8 mouse cellular contexts compared by ENCODE assay signal in genomic region chr16:55852943-55853727, GRCm38 (mm10). TPM values are rescaled to one million over a fixed set of nuclear protein-coding genes. Genes with fewer than 3 reads are reported as not detected.
DNase-seq lines count a peak whose midpoint lies in the region; ATAC-seq and TF ChIP-seq lines count a peak whose summit lies in the region.

No protein-coding gene starts in this region.

- H3K27ac ChIP-seq in embryonic facial prominence, embryonic 10.5 days (replicated peaks), result no peak overlapping the region
- H3K27ac ChIP-seq in liver, postnatal 0 days (ENCODE audit: low read depth), result no peak overlapping the region
- no peak overlapping the region for H3K27ac ChIP-seq in neural tube, embryonic 15.5 days (replicated peaks)

- H3K4me3 ChIP-seq in embryonic facial prominence, embryonic 10.5 days, result no peak overlapping the region
- no peak overlapping the region for H3K4me3 ChIP-seq in liver, postnatal 0 days (ENCODE audit: low read depth, low read length)
- H3K4me3 ChIP-seq in neural tube, embryonic 15.5 days (replicated peaks), result no peak overlapping the region

- peaks cover 27% of the 10 kb centered on the region for H3K36me3 ChIP-seq in embryonic facial prominence, embryonic 10.5 days (replicated peaks)
- H3K36me3 ChIP-seq in liver, postnatal 0 days (replicated peaks; ENCODE audit: insufficient read depth, low read length), result 0 out of 2 replicates have a peak, but pooled peaks cover 2% of the 10 kb centered on the region
- H3K36me3 ChIP-seq in neural tube, embryonic 15.5 days, result peaks cover 11% of the 10 kb centered on the region; the same call in 1 of the 2 replicates

- no peaks in the 10 kb centered on the region for H3K9me3 ChIP-seq in embryonic facial prominence, embryonic 10.5 days
- no peaks in the 10 kb centered on the region for H3K9me3 ChIP-seq in liver, postnatal 0 days (ENCODE audit: low read length)
- no peaks in the 10 kb centered on the region for H3K9me3 ChIP-seq in neural tube, embryonic 15.5 days (replicated peaks)

- peaks cover 3% of the 10 kb centered on the region; the same call in 1 of the 2 replicates for H3K4me1 ChIP-seq in embryonic facial prominence, embryonic 10.5 days
- no peaks in the 10 kb centered on the region for H3K4me1 ChIP-seq in liver, postnatal 0 days (ENCODE audit: insufficient read depth)
- H3K4me1 ChIP-seq in neural tube, embryonic 15.5 days, result no peaks in the 10 kb centered on the region

- no peak for TF ChIP-seq EP300 in liver, postnatal 0 days (IDR thresholded peaks at IDR 0.05; ENCODE audit: low read depth)

- peak; percentile 83 for ATAC-seq in CD4-positive, CD25-positive, alpha-beta regulatory T cell, adult 4 months
- ATAC-seq in liver, postnatal 0 days, result 0 out of 2 replicates have a peak, but pooled peaks have one; percentile 23
- ATAC-seq in neural tube, embryonic 15.5 days (ENCODE audit: low FRiP score), result peak; percentile 82

- WGBS in embryonic facial prominence, embryonic 10.5 days, result 59% methylated on average over 19 of the region's 19 CpGs
- WGBS in liver, postnatal 0 days (ENCODE audit: insufficient replicate concordance), result 56% methylated on average over 19 of the region's 19 CpGs
- WGBS in neural tube, embryonic 15.5 days, result 51% methylated on average over 19 of the region's 19 CpGs

- intact Hi-C loops in heart, postnatal 10 days (cut with DNase I), result loop anchor here (1.0 to 10.0 kb wide), 3 partner anchors 158 to 373 kb away; no protein-coding TSS in a partner anchor

- H3K4me2 ChIP-seq in liver, postnatal 0 days (ENCODE audit: low read depth, low read length), result no peak overlapping the region
- no peak overlapping the region for H3K4me2 ChIP-seq in neural tube, embryonic 15.5 days

- no peaks in the 10 kb centered on the region for H3K27me3 ChIP-seq in embryonic facial prominence, embryonic 10.5 days (replicated peaks; ENCODE audit: low read depth, poor library complexity, severe bottlenecking)
- H3K27me3 ChIP-seq in liver, postnatal 0 days (ENCODE audit: insufficient read depth, low read length), result no peaks in the 10 kb centered on the region
- no peaks in the 10 kb centered on the region for H3K27me3 ChIP-seq in neural tube, embryonic 15.5 days (replicated peaks)

- peak; percentile 77 for DNase-seq in adrenal gland, postnatal 25 days
- peak; percentile 77 for DNase-seq in embryonic facial prominence, embryonic 10.5 days (ENCODE audit: low spot score)
- DNase-seq in heart, postnatal 10 days, result peak; percentile 77 to 87
- peak; percentile 74 to 91 for DNase-seq in kidney, postnatal 25 days
- DNase-seq in liver, postnatal 0 days, result peak; percentile 79
- DNase-seq in thymus, postnatal 14 days, result peak; percentile 84

- peak; percentile 95 for TF ChIP-seq CTCF in liver, postnatal 0 days (IDR thresholded peaks at IDR 0.05; ENCODE audit: low read depth)

- no peak overlapping the region for H3K9ac ChIP-seq in liver, postnatal 0 days (replicated peaks)
- no peak overlapping the region for H3K9ac ChIP-seq in neural tube, embryonic 15.5 days (replicated peaks)

RNA-seq across cellular contexts. Expression of gene Nfkbiz, which starts 14.4 kb away (rescaled TPM):
- 10 to 100 TPM; 33.2 to 39.6 TPM for polyA plus RNA-seq in CD4-positive, CD25-positive, alpha-beta regulatory T cell, adult 4 months (2017; shearing (Covaris generic))
- total RNA-seq in adrenal gland, postnatal 25 days (2021), result 3.4 and 4.3 TPM in 2 replicates
- 2.1 and 2.8 TPM in 2 replicates for polyA plus RNA-seq in embryonic facial prominence, embryonic 10.5 days (2016; fragmentation: Nextera tagmentation; extraction: Ambion mirVana)
- 1 to 10 TPM; 3.0 to 4.0 TPM for total RNA-seq in heart, postnatal 10 days (2021)
- polyA plus RNA-seq in liver, postnatal 0 days (2015; fragmentation: Nextera tagmentation; extraction: Ambion mirVana), result 2.7 and 3.2 TPM in 2 replicates
- polyA plus RNA-seq in neural tube, embryonic 15.5 days (2015; fragmentation: Nextera tagmentation; extraction: Ambion mirVana), result 2.0 and 3.3 TPM in 2 replicates

RNA-seq across cellular contexts. Expression of gene Nxpe3, which starts 42.0 kb away (rescaled TPM):
- polyA plus RNA-seq in CD4-positive, CD25-positive, alpha-beta regulatory T cell, adult 4 months (2017; shearing (Covaris generic)), result 10 to 100 TPM; 13.6 to 27.9 TPM
- total RNA-seq in adrenal gland, postnatal 25 days (2021), result 1.6 and 2.0 TPM in 2 replicates
- polyA plus RNA-seq in embryonic facial prominence, embryonic 10.5 days (2016; fragmentation: Nextera tagmentation; extraction: Ambion mirVana), result 0.96 and 1.1 TPM in 2 replicates
- total RNA-seq in heart, postnatal 10 days (2021), result under 1 TPM; 0.43 to 0.77 TPM
- 0.22 and 0.31 TPM in 2 replicates for polyA plus RNA-seq in liver, postnatal 0 days (2015; fragmentation: Nextera tagmentation; extraction: Ambion mirVana)
- 1.4 and 1.7 TPM in 2 replicates for polyA plus RNA-seq in neural tube, embryonic 15.5 days (2015; fragmentation: Nextera tagmentation; extraction: Ambion mirVana)

Comparison
In these comparisons a context has a peak if more than half of its experiments do, and no peak if none do; other contexts are left out.
1. ATAC-seq: peak in every context shown above with its lines; median percentile 83 in CD4-positive, CD25-positive, alpha-beta regulatory T cell, adult 4 months; 82 in neural tube, embryonic 15.5 days; 23 in liver, postnatal 0 days.